In the genomic region with DNA sequence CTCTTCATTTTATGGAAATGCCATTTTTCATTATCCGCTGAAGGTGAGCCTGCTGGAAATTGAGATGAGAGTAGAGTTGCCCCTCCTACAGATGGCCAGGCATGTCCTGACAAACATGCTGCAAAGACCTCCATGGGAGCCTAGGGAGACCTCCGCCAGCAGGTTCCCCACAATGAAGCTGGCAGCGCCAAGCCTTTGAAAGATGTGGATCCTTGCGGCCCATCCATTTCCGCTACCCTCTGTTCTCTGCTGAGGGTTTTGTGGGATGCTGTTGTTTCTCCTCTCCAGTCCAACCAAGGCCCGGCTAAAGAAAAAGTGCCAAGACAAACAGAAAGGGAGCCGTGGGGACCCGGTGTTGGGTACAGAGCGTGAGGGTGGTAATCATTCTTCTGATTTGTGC, we compare ENCODE assay signal across 19 mouse cellular contexts.
"Had no signal": no experiment of that assay in that cellular context is flagged by ENCODE, and none has a peak within 500 bp of the region (broad histone marks: within the 10 kb centered on the region; RNA-seq: fewer than 3 reads in every experiment).

No protein-coding gene starts in this region.

- DNase-seq: kidney, adult 11 months; kidney, adult 9 months; kidney, postnatal 4 days; liver; liver, embryonic 13.5 days; liver, postnatal 0 days; lung, postnatal 14 days; right cerebral cortex, adult 18-20 months; right cerebral cortex, postnatal 25 days; thymus, postnatal 4 days had no signal

- H3K4me1 ChIP-seq: limb, embryonic 12.5 days; liver, embryonic 13.5 days had no signal

- H3K9ac ChIP-seq: limb, embryonic 12.5 days; liver, embryonic 13.5 days; liver, postnatal 0 days; lung, embryonic 15.5 days; neural tube, embryonic 13.5 days had no signal

- H3K27me3 ChIP-seq: limb, embryonic 12.5 days; liver, embryonic 13.5 days; lung, embryonic 15.5 days; megakaryocyte, embryonic 14.5 days; neural tube, embryonic 13.5 days had no signal

- H3K36me3 ChIP-seq: limb, embryonic 12.5 days; liver, embryonic 13.5 days; lung, embryonic 15.5 days; neural tube, embryonic 13.5 days had no signal

- ATAC-seq: liver, postnatal 0 days had no signal

- H3K27ac ChIP-seq: kidney, postnatal 0 days; layer of hippocampus, adult 2 months; limb, embryonic 12.5 days; liver, embryonic 13.5 days; lung, embryonic 15.5 days; macrophage; stomach, postnatal 0 days had no signal

- H3K4me2 ChIP-seq: limb, embryonic 12.5 days; liver, embryonic 13.5 days; lung, embryonic 15.5 days; neural tube, embryonic 13.5 days had no signal

- H3K4me3 ChIP-seq: layer of hippocampus, adult 2 months; limb, embryonic 12.5 days; liver, embryonic 13.5 days; lung, embryonic 15.5 days; megakaryocyte, embryonic 14.5 days; myocyte; neural tube, embryonic 13.5 days had no signal

- H3K9me3 ChIP-seq: limb, embryonic 12.5 days; liver, embryonic 13.5 days; lung, embryonic 15.5 days; megakaryocyte, embryonic 14.5 days; neural tube, embryonic 13.5 days had no signal
